Mouse (Mus musculus): ENCODE measurements at regions not wholly inside any gene's neighbourhood (a gene's known extent, or its start where the extent isn't known, plus 50 kb on each side); places are given as distances from the start of the nearest gene placed in this dataset.

- 91% methylated on average over 4 of the region's 4 CpGs for WGBS
- no peak for ATAC-seq
- Histone ChIP-seq H3K27ac (ENCODE audit: low read depth, low read length) (no peak overlapping the region), H3K4me1 (ENCODE audit: control insufficient read depth, insufficient read depth, low read depth, low read length) (no peaks in the 10 kb centered on the region), H3K4me2 (ENCODE audit: low read length) (no peak overlapping the region), H3K9ac (ENCODE audit: low read depth, low read length) (no peak overlapping the region), H3K9me3 (ENCODE audit: control insufficient read depth, low read length) (no peaks in the 10 kb centered on the region), H3K27me3 (replicated peaks; ENCODE audit: control insufficient read depth, insufficient read depth, low read length) (no peaks in the 10 kb centered on the region), H3K4me3 (ENCODE audit: low read length) (no peak overlapping the region), H3K36me3 (ENCODE audit: control insufficient read depth, insufficient read depth, low read length) (no peaks in the 10 kb centered on the region)
Observed at GRCm38 (mm10) chr16:87190471-87190870, 163.5 kb upstream of the N6amt1 start.

- H3K27ac ChIP-seq (ENCODE audit: low read depth, low read length): no peak overlapping the region
- H3K4me1 ChIP-seq (ENCODE audit: control insufficient read depth, insufficient read depth, low read depth, low read length): no peaks in the 10 kb centered on the region
- WGBS: 85% methylated on average over 2 of the region's 2 CpGs
Observed at GRCm38 (mm10) chr16:87188737-87189136, 165.2 kb upstream of the N6amt1 start.

GRCm38 (mm10) chr16:87172395-87172794 is 181.6 kb upstream of the N6amt1 start:
- no peaks in the 10 kb centered on the region for H3K4me1 ChIP-seq (ENCODE audit: control insufficient read depth, insufficient read depth, low read depth, low read length)
- no peak for ATAC-seq
- H3K36me3 ChIP-seq (ENCODE audit: control insufficient read depth, insufficient read depth, low read length): no peaks in the 10 kb centered on the region
- H3K4me3 ChIP-seq (ENCODE audit: low read length): no peak overlapping the region
- H3K9me3 ChIP-seq (ENCODE audit: control insufficient read depth, low read length): no peaks in the 10 kb centered on the region
- no peak overlapping the region for H3K27ac ChIP-seq (ENCODE audit: low read depth, low read length)
- 69% methylated on average over 4 of the region's 4 CpGs for WGBS
- no peaks in the 10 kb centered on the region for H3K27me3 ChIP-seq (replicated peaks; ENCODE audit: control insufficient read depth, insufficient read depth, low read length)
- H3K4me2 ChIP-seq (ENCODE audit: low read length): no peak overlapping the region
- no peak overlapping the region for H3K9ac ChIP-seq (ENCODE audit: low read depth, low read length)

More at GRCm38 (mm10) chr16:87188737-87189136, 165.2 kb upstream of the N6amt1 start:
- Histone ChIP-seq H3K4me2 (ENCODE audit: low read length) (no peak overlapping the region), H3K4me3 (ENCODE audit: low read length) (no peak overlapping the region), H3K36me3 (ENCODE audit: control insufficient read depth, insufficient read depth, low read length) (no peaks in the 10 kb centered on the region), H3K9me3 (ENCODE audit: control insufficient read depth, low read length) (no peaks in the 10 kb centered on the region), H3K9ac (ENCODE audit: low read depth, low read length) (no peak overlapping the region), H3K27me3 (replicated peaks; ENCODE audit: control insufficient read depth, insufficient read depth, low read length) (no peaks in the 10 kb centered on the region)
- no peak for ATAC-seq

GRCm38 (mm10) chr16:87139301-87139700 is 214.7 kb upstream of the N6amt1 start:
- 92% methylated on average over 2 of the region's 2 CpGs for WGBS
- Histone ChIP-seq H3K27me3 (replicated peaks; ENCODE audit: control insufficient read depth, insufficient read depth, low read length) (no peaks in the 10 kb centered on the region), H3K4me2 (ENCODE audit: low read length) (no peak overlapping the region), H3K9me3 (ENCODE audit: control insufficient read depth, low read length) (no peaks in the 10 kb centered on the region), H3K36me3 (ENCODE audit: control insufficient read depth, insufficient read depth, low read length) (no peaks in the 10 kb centered on the region), H3K4me1 (ENCODE audit: control insufficient read depth, insufficient read depth, low read depth, low read length) (no peaks in the 10 kb centered on the region), H3K27ac (ENCODE audit: low read depth, low read length) (no peak overlapping the region), H3K9ac (ENCODE audit: low read depth, low read length) (no peak overlapping the region), H3K4me3 (ENCODE audit: low read length) (no peak overlapping the region)
- ATAC-seq: no peak

- H3K27ac ChIP-seq (ENCODE audit: low read depth, low read length): no peak overlapping the region
- no peaks in the 10 kb centered on the region for H3K27me3 ChIP-seq (replicated peaks; ENCODE audit: control insufficient read depth, insufficient read depth, low read length)
- H3K9me3 ChIP-seq (ENCODE audit: control insufficient read depth, low read length): no peaks in the 10 kb centered on the region
- H3K36me3 ChIP-seq (ENCODE audit: control insufficient read depth, insufficient read depth, low read length): no peaks in the 10 kb centered on the region
- WGBS: 96% methylated on average over 1 of the region's 1 CpGs
- no peak overlapping the region for H3K4me2 ChIP-seq (ENCODE audit: low read length)
- no peaks in the 10 kb centered on the region for H3K4me1 ChIP-seq (ENCODE audit: control insufficient read depth, insufficient read depth, low read depth, low read length)
- no peak for ATAC-seq
- H3K4me3 ChIP-seq (ENCODE audit: low read length): no peak overlapping the region
- no peak overlapping the region for H3K9ac ChIP-seq (ENCODE audit: low read depth, low read length)
Observed at GRCm38 (mm10) chr16:87136503-87136902, 217.5 kb upstream of the N6amt1 start.

GRCm38 (mm10) chr16:87134452-87134851 is 219.5 kb upstream of the N6amt1 start:
- no peak for ATAC-seq
- Histone ChIP-seq H3K4me1 (ENCODE audit: control insufficient read depth, insufficient read depth, low read depth, low read length) (no peaks in the 10 kb centered on the region), H3K9ac (ENCODE audit: low read depth, low read length) (no peak overlapping the region)

GRCm38 (mm10) chr16:87133874-87134273 is 220.1 kb upstream of the N6amt1 start:
- 86% methylated on average over 6 of the region's 6 CpGs for WGBS
- no peaks in the 10 kb centered on the region for H3K4me1 ChIP-seq (ENCODE audit: control insufficient read depth, insufficient read depth, low read depth, low read length)
- H3K9me3 ChIP-seq (ENCODE audit: control insufficient read depth, low read length): no peaks in the 10 kb centered on the region
- H3K36me3 ChIP-seq (ENCODE audit: control insufficient read depth, insufficient read depth, low read length): no peaks in the 10 kb centered on the region
- H3K4me2 ChIP-seq (ENCODE audit: low read length): no peak overlapping the region
- H3K27ac ChIP-seq (ENCODE audit: low read depth, low read length): no peak overlapping the region
- H3K4me3 ChIP-seq (ENCODE audit: low read length): no peak overlapping the region
- no peak overlapping the region for H3K9ac ChIP-seq (ENCODE audit: low read depth, low read length)
- no peak for ATAC-seq
- no peaks in the 10 kb centered on the region for H3K27me3 ChIP-seq (replicated peaks; ENCODE audit: control insufficient read depth, insufficient read depth, low read length)

More at GRCm38 (mm10) chr16:87134452-87134851, 219.5 kb upstream of the N6amt1 start:
- Histone ChIP-seq H3K9me3 (ENCODE audit: control insufficient read depth, low read length) (no peaks in the 10 kb centered on the region), H3K36me3 (ENCODE audit: control insufficient read depth, insufficient read depth, low read length) (no peaks in the 10 kb centered on the region), H3K27ac (ENCODE audit: low read depth, low read length) (no peak overlapping the region), H3K4me2 (ENCODE audit: low read length) (no peak overlapping the region), H3K27me3 (replicated peaks; ENCODE audit: control insufficient read depth, insufficient read depth, low read length) (no peaks in the 10 kb centered on the region), H3K4me3 (ENCODE audit: low read length) (no peak overlapping the region)

- no peak for ATAC-seq
- Histone ChIP-seq H3K9ac (ENCODE audit: low read depth, low read length) (no peak overlapping the region), H3K36me3 (ENCODE audit: control insufficient read depth, insufficient read depth, low read length) (no peaks in the 10 kb centered on the region), H3K27ac (ENCODE audit: low read depth, low read length) (no peak overlapping the region), H3K4me1 (ENCODE audit: control insufficient read depth, insufficient read depth, low read depth, low read length) (no peaks in the 10 kb centered on the region), H3K4me2 (ENCODE audit: low read length) (no peak overlapping the region), H3K4me3 (ENCODE audit: low read length) (no peak overlapping the region), H3K9me3 (ENCODE audit: control insufficient read depth, low read length) (no peaks in the 10 kb centered on the region), H3K27me3 (replicated peaks; ENCODE audit: control insufficient read depth, insufficient read depth, low read length) (no peaks in the 10 kb centered on the region)
- WGBS: 79% methylated on average over 4 of the region's 4 CpGs
Observed at GRCm38 (mm10) chr16:87132082-87132481, 221.9 kb upstream of the N6amt1 start.

GRCm38 (mm10) chr16:87130733-87131640 is 223.0 kb upstream of the N6amt1 start:
- 72% methylated on average over 12 of the region's 12 CpGs for WGBS
- ATAC-seq: no peak

More at GRCm38 (mm10) chr16:87130733-87131640, 223.0 kb upstream of the N6amt1 start:
- no peak overlapping the region for H3K4me2 ChIP-seq (ENCODE audit: low read length)
- H3K4me3 ChIP-seq (ENCODE audit: low read length): no peak overlapping the region
- no peak overlapping the region for H3K9ac ChIP-seq (ENCODE audit: low read depth, low read length)
- no peaks in the 10 kb centered on the region for H3K36me3 ChIP-seq (ENCODE audit: control insufficient read depth, insufficient read depth, low read length)
- no peak overlapping the region for H3K27ac ChIP-seq (ENCODE audit: low read depth, low read length)
- H3K4me1 ChIP-seq (ENCODE audit: control insufficient read depth, insufficient read depth, low read depth, low read length): no peaks in the 10 kb centered on the region
- no peaks in the 10 kb centered on the region for H3K27me3 ChIP-seq (replicated peaks; ENCODE audit: control insufficient read depth, insufficient read depth, low read length)
- no peaks in the 10 kb centered on the region for H3K9me3 ChIP-seq (ENCODE audit: control insufficient read depth, low read length)

Measured in hindbrain, embryonic 16.5 days (tissue).